Comparison of ENCODE assay signal across 8 mouse cellular contexts in genomic region chr3:130180964-130181590, GRCm38 (mm10). TPM values are rescaled to one million over a fixed set of nuclear protein-coding genes. Genes with fewer than 3 reads are reported as not detected.
DNase-seq lines count a peak whose midpoint lies in the region; ATAC-seq and TF ChIP-seq lines count a peak whose summit lies in the region.

No protein-coding gene starts in this region.

- WGBS in thymus, adult 2 months = 3% methylated on average over 40 of the region's 40 CpGs
- WGBS in heart, embryonic 14.5 days = under 1% methylated on average over 40 of the region's 40 CpGs
- WGBS in limb, embryonic 12.5 days = under 1% methylated on average over 40 of the region's 40 CpGs
- WGBS in midbrain, embryonic 14.5 days = under 1% methylated on average over 40 of the region's 40 CpGs

- H3K36me3 ChIP-seq in thymus, adult 2 months (ENCODE audit: control insufficient read depth, insufficient read depth, low read length) = no peaks in the 10 kb centered on the region
- no peaks in the 10 kb centered on the region for H3K36me3 ChIP-seq in heart, embryonic 14.5 days (ENCODE audit: control insufficient read depth, insufficient read depth, low read length)
- H3K36me3 ChIP-seq in limb, embryonic 12.5 days = no peaks in the 10 kb centered on the region
- no peaks in the 10 kb centered on the region for H3K36me3 ChIP-seq in midbrain, embryonic 14.5 days (ENCODE audit: control insufficient read depth, insufficient read depth, low read length)

- H3K4me1 ChIP-seq in thymus, adult 2 months (replicated peaks; ENCODE audit: control insufficient read depth, insufficient read depth, low read length) = peaks cover 10% of the 10 kb centered on the region
- peaks cover 0 to 3% of the 10 kb centered on the region in 2 experiments; a peak in 1 of 4 replicates for H3K4me1 ChIP-seq in heart, embryonic 14.5 days (ENCODE audit: control insufficient read depth in 2 of 2, insufficient read depth in 2 of 2, low read length in 2 of 2)
- peaks cover 33% of the 10 kb centered on the region for H3K4me1 ChIP-seq in limb, embryonic 12.5 days (replicated peaks)
- peaks cover 4% of the 10 kb centered on the region; the same call in 1 of the 2 replicates for H3K4me1 ChIP-seq in midbrain, embryonic 14.5 days (ENCODE audit: control insufficient read depth, insufficient read depth, low read length)

- H3K27me3 ChIP-seq in thymus, adult 2 months (ENCODE audit: control insufficient read depth, insufficient read depth, low read length) = no peaks in the 10 kb centered on the region; the same call in 1 of the 2 replicates
- H3K27me3 ChIP-seq in heart, embryonic 14.5 days (ENCODE audit: control insufficient read depth, insufficient read depth, low read length) = no peaks in the 10 kb centered on the region
- peaks cover 3% of the 10 kb centered on the region; the same call in 1 of the 2 replicates for H3K27me3 ChIP-seq in limb, embryonic 12.5 days
- no peaks in the 10 kb centered on the region for H3K27me3 ChIP-seq in midbrain, embryonic 14.5 days (ENCODE audit: control insufficient read depth, insufficient read depth, low read length)

- ATAC-seq in heart, embryonic 14.5 days (ENCODE audit: insufficient number of reproducible peaks, insufficient read depth, low FRiP score, low read depth) = 0 out of 2 replicates have a peak, but pooled peaks have one; percentile 12
- peak; percentile 28; the same call in 1 of the 2 replicates for ATAC-seq in limb, embryonic 12.5 days (ENCODE audit: insufficient number of reproducible peaks, insufficient read depth, low FRiP score, low TSS enrichment, low read depth)
- peak; percentile 60 for ATAC-seq in midbrain, embryonic 14.5 days (ENCODE audit: low FRiP score, low TSS enrichment)

- H3K9ac ChIP-seq in heart, embryonic 14.5 days (ENCODE audit: low read length) = peak overlapping the region; percentile 71
- peak overlapping the region; percentile 69 for H3K9ac ChIP-seq in limb, embryonic 12.5 days (replicated peaks)
- peak overlapping the region; percentile 50 for H3K9ac ChIP-seq in midbrain, embryonic 14.5 days (replicated peaks; ENCODE audit: low read length)

- no peaks in the 10 kb centered on the region for H3K9me3 ChIP-seq in heart, embryonic 14.5 days (ENCODE audit: control insufficient read depth, low read length)
- H3K9me3 ChIP-seq in limb, embryonic 12.5 days = no peaks in the 10 kb centered on the region
- H3K9me3 ChIP-seq in midbrain, embryonic 14.5 days (ENCODE audit: control insufficient read depth, low read length) = no peaks in the 10 kb centered on the region

- TF ChIP-seq POLR2A in thymus, adult 2 months (IDR thresholded peaks at IDR 0.05; ENCODE audit: control insufficient read depth, extremely low read depth, insufficient read depth, low read length, poor library complexity) = no peak

- DNase-seq in cerebellum, postnatal 36 days = peak; percentile 3 to 9
- no peak for DNase-seq in cerebellum, adult 8-10 months
- peak; percentile 1 for DNase-seq in thymus, adult 2 months
- DNase-seq in thymus, postnatal 14 days = no peak
- DNase-seq in midbrain, embryonic 14.5 days = peak; percentile 58
- no peak for DNase-seq in natural killer cell, adult 2 months (ENCODE audit: low spot score in 2 of 2)

- no peak for TF ChIP-seq CTCF in thymus, adult 2 months (IDR thresholded peaks at IDR 0.05; ENCODE audit: borderline replicate concordance, control insufficient read depth, extremely low read depth, insufficient read depth, low read length, poor library complexity)

- H3K4me2 ChIP-seq in heart, embryonic 14.5 days (ENCODE audit: low read length) = peak overlapping the region; percentile 100
- peak overlapping the region; percentile 95 for H3K4me2 ChIP-seq in limb, embryonic 12.5 days
- peak overlapping the region; percentile 97 for H3K4me2 ChIP-seq in midbrain, embryonic 14.5 days (ENCODE audit: low read length)

- no peak overlapping the region for H3K27ac ChIP-seq in thymus, adult 2 months (ENCODE audit: control insufficient read depth, insufficient read depth, low read length)
- H3K27ac ChIP-seq in heart, embryonic 14.5 days (replicated peaks in 1 of 2; ENCODE audit: control insufficient read depth in 1 of 2, insufficient read depth in 1 of 2, low read depth in 2 of 2, low read length in 2 of 2) = no peak overlapping the region
- H3K27ac ChIP-seq in limb, embryonic 12.5 days = peak overlapping the region; percentile 91
- H3K27ac ChIP-seq in midbrain, embryonic 14.5 days (replicated peaks; ENCODE audit: low read depth, low read length) = 0 out of 2 replicates have a peak overlapping the region, but pooled peaks have one; percentile 15

- peak overlapping the region; percentile 15; the same call in 1 of the 2 replicates for H3K4me3 ChIP-seq in thymus, adult 2 months (ENCODE audit: control insufficient read depth, insufficient read depth, low read length)
- peak overlapping the region; percentile 51 to 75 for H3K4me3 ChIP-seq in heart, embryonic 14.5 days (ENCODE audit: control insufficient read depth in 1 of 2, insufficient read depth in 1 of 2, low read depth in 1 of 2, low read length in 2 of 2)
- peak overlapping the region; percentile 68 for H3K4me3 ChIP-seq in limb, embryonic 12.5 days (replicated peaks)
- H3K4me3 ChIP-seq in midbrain, embryonic 14.5 days (replicated peaks; ENCODE audit: low read depth, low read length) = peak overlapping the region; percentile 47

RNA-seq across cellular contexts. Expression of gene Col25a1, which starts 49.8 kb away (rescaled TPM):
- not detected in 2 replicates for polyA plus RNA-seq in thymus, adult 2 months (2012; rRNA removed)
- polyA plus RNA-seq in heart, embryonic 14.5 days (2014; fragmentation: Nextera tagmentation; extraction: Ambion mirVana) = 2.0 and 2.3 TPM in 2 replicates
- 35.9 and 43.2 TPM in 2 replicates for polyA plus RNA-seq in limb, embryonic 12.5 days (2016; fragmentation: Nextera tagmentation; extraction: Ambion mirVana)
- 15.4 and 17.1 TPM in 2 replicates for polyA plus RNA-seq in midbrain, embryonic 14.5 days (2014; fragmentation: Nextera tagmentation; extraction: Ambion mirVana)

Comparison
In these comparisons a context has a peak if more than half of its experiments do, and no peak if none do; other contexts are left out.
1. DNase-seq: peak in cerebellum, postnatal 36 days (2 of 2), thymus, adult 2 months (single experiment) and midbrain, embryonic 14.5 days (single experiment); none in cerebellum, adult 8-10 months (single experiment), thymus, postnatal 14 days (single experiment) and natural killer cell, adult 2 months (0 of 2).
2. H3K27ac ChIP-seq: peak in limb, embryonic 12.5 days (single experiment) and midbrain, embryonic 14.5 days (single experiment); none in thymus, adult 2 months (single experiment) and heart, embryonic 14.5 days (0 of 2).
3. H3K4me3 ChIP-seq: peak in every context shown above with its lines; median percentile 68 in limb, embryonic 12.5 days; 63 in heart, embryonic 14.5 days; 47 in midbrain, embryonic 14.5 days; 15 in thymus, adult 2 months.
4. Peak in every context shown above with its lines, with median percentiles within 50 percentile points of each other: ATAC-seq, H3K4me2 ChIP-seq and H3K9ac ChIP-seq.